Mouse (Mus musculus): ENCODE measurements at regions not wholly inside any gene's neighbourhood (a gene's known extent, or its start where the extent isn't known, plus 50 kb on each side); places are given as distances from the start of the nearest gene placed in this dataset.
A peak's percentile ranks its signal among the peaks of the same experiment; 100 is the strongest.

DNA sequence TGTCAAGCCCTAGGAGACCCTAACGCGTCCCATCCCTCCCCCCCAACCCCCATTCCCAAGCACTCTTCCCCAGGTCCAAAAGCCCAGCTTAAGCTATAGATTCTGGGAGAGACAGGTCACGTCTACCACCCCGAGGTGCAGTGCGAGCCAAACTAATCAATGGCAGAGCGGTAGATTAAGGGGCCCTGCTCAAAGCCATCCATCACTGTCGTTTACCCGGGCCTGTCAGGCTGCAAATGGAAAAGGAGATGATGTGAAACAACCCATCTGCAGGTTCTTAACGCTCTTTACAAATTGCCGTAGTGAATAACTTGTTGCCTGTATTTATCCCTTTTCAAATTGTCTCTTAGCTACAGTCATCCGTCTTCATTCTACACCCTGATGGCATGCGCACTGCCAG, 126.2 kb upstream of the Nectin1 start:
- peak; percentile 8 for DNase-seq (ENCODE audit: low read depth, low spot score)

DNA sequence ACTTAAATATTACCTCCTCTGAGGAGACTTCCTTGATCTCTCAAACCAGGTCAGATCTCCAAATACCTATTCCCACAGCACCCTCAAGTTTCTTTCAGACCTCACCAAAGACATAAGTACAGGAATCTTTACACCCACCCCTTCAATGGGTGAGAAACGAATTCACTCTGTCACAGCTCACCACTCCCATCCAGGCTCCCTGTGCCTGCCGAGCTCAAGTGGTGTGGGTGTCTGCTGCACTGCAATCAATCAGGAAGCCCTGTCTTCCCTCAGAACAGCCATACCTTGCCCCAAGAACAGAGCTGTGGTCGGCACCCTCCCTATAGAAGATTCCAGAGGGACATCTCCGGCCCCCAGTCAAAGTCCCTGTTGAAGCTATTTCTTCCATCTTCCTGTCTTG, 116.2 kb upstream of the Nectin1 start:
- DNase-seq (ENCODE audit: low read depth, low spot score), result no peak

DNA sequence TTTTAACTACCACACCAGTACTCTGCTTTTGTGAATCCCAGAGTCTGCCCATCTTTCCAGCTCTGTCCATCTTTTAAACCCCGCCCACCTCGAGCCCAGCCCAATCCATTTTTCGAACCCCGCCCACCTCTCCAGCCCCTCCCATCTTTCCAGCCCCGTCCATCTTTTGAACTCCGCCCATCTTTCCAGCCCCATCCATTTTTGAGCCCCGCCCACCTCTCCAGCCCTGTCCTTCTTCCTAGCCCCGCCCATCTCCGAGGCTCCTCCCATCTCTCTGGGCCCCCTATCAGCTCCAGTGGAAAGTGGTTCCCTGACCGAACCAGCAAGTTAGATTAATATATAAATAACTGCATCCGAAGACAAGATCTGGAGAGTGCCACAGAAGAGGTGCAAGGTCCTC, 115.0 kb upstream of the Nectin1 start:
- DNase-seq (ENCODE audit: low read depth, low spot score), result no peak

DNA sequence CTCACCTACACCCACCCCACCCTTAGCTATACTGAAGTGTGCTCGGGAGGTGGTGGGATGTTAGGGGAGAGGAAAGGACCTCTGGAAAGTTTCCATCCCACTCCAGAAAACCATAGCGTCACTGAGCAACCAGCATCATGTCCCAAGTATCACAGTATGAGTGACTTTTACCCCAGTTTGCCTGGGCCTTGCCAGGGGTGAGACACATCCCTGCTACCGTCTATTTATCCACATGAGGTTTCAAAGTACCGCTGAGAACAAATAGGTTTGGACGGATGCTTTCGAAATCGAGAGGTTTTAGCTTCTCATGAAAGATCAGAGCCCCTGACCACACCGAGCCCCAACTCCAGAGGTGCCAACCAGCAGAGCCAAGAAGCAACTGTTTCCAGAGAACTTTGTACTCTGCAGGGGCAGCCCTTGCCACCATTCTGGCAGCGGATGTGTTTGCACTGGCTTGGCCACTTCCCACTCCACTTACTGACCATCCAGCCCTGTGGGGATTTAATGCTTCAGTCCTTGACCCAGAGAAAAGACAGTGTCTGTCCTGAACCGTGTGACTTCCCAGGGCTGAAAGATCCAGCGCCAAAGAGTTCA, 107.3 kb upstream of the Nectin1 start:
- no peak for DNase-seq (ENCODE audit: low read depth, low spot score)

DNA sequence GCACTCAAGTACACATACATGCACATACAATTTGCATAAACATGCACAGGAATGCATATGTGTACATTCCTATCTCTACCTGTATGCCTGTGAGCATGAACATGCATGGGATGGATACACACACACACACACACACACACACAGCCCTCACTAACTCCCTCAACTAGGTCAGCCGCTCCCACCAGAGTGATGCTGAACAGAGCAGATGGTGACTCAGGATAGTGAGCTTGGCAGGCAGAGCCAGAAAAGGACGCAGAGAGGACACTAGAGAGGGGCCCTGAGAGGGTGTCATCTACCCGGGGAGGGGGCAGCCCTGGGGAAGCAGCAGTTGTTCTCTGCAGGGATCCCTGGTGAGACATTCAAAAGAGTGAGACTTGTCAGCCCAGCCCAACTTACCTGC, 85.6 kb upstream of the Nectin1 start:
- no peak for DNase-seq (ENCODE audit: low read depth, low spot score)

DNA sequence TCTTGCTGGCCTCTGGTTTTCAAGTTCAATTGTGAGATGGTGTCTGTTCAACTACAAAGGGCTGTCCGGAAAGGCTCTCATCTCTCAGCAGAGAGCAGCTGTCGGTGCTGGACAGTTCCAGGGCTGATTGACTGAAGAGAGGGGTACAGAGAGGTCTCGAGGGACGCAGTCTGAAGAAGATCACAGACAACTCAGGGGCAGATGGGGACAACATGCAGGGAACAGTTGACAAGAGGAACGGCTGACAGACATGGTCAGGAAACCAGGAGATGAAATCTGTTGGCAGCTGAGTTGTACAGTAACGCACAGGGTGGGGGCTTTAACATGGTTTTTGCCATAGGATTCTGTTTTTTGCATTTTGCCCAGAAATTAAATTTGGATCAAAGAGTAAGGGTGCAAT, 84.5 kb upstream of the Nectin1 start:
- DNase-seq (ENCODE audit: low read depth, low spot score), result no peak

DNA sequence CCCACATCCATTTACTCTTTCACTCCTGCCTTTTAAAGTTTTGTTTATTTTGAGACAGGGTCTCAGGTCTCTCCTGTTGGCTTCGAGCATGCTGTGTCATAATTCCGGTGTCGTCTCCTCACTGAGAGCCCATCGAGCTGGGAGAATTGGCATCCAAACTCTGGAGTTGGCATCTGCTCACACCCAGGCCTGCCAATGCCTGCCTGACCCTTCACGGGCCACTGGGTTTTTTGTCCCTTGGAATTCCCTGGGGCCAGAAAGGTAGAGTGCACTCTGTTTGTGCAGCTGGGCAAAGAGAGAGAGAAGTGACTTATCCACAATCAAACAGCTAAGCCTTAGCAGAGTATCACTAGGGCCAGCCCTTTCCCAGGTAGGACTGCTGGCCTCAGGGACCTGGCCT, 83.6 kb upstream of the Nectin1 start:
- no peak for DNase-seq (ENCODE audit: low read depth, low spot score)

DNA sequence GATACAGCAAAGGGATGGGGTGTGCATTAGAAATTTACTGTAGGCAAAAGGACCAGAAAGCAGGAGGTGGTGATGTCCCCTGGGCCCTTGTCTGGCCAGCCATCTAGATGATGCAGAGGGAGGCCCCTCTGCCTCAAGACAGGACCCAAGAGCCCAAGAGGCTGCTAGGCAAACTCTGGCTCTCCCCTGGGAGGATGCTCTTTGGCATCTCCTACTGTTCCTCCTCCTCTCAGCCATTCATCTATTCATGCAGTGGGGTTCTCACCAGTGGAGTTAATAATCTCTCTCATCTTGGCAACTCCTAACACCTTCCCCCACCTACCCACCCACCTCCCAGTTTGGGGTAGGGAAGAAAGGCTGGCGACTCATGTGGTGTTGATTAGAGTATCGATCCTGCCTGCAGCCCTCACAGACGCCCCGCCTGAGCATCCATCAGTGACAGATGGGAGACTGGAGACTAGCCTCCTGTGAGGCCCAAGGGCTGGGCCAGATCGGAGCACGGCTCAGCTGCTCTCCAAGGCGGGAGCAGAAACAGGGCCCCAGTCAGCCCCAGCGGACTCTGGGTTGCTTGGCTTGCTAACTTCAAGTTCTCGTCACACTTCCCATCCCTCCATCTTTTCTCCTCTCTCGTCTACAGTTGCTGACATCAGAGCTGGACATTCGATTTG, 82.8 kb upstream of the Nectin1 start:
- no peak for DNase-seq (ENCODE audit: low read depth, low spot score)

DNA sequence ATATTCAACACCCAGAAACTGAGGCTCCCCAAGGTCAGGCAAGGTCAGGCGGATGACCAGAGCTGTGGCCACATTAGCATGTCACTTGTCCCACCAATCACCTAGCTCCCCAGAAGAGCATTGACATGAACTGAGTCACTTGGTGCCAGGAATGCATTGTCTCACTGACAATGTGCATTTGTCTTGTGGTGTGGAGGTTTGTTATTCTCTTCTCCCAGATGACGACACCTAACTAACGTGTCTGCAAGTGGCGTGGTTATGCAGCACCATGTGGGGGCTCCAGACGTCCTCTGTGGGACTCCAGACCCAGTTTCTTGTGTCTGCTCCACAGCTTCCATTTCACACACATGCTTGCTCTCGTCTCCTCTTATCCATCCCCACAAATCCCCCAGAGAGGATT, 82.1 kb upstream of the Nectin1 start:
- DNase-seq (ENCODE audit: low read depth, low spot score), result no peak

DNA sequence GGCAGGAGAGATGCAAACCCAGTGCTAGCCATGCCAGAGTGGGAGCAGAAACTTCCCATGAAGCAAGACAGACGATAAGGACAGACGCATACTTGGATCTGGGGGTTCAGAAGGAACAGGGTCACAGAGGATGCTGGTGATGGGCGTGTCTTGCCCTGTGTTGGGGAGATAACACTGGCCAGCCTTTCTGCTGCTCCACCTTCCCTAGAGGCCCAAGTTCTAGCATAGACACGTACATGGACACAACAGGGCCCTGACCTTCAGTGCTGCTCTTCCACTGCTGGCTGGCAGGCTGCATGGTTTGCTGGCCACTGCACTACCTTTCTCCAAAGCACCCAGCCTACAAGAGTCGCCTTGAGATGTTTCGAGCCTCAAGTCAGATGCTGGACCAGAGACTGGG, 76.4 kb upstream of the Nectin1 start:
- no peak for DNase-seq (ENCODE audit: low read depth, low spot score)

DNA sequence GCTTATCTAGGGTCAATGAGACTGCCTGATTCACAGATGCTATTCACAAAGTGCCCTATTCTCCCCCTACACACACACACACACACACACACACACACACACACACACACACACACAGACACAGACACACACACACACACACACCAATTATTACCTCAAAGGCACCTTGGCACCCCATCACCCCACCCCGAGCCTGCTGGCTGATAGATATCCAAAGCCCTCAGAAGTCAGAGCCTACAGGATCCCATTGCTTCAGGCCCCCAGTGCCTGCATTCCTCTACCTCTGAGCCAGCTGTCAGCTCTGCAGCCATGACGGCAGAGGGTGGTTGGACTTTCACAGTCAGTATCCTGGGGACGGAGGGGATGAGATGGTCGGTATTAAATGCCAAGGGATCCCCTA, 75.8 kb upstream of the Nectin1 start:
- no peak for DNase-seq (ENCODE audit: low read depth, low spot score)

DNA sequence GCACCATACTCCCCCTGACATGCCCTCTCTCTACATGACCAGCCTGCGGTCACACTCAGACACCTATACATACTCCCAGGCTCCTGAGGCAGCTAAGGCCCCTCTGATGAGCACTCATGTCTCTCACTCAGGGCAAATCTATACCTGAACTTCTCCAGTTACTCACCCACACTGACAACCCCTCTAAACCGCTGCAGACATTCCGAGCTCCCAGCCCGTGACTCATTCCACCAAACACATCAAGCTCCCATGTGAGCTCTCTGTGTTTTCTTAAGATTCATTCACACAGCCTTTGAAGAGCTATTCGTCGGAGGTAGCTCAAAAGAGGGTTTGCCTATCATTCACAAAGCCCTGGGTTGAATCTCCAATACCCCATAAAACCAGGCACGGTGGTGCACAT, 75.1 kb upstream of the Nectin1 start:
- no peak for DNase-seq (ENCODE audit: low read depth, low spot score)

DNA sequence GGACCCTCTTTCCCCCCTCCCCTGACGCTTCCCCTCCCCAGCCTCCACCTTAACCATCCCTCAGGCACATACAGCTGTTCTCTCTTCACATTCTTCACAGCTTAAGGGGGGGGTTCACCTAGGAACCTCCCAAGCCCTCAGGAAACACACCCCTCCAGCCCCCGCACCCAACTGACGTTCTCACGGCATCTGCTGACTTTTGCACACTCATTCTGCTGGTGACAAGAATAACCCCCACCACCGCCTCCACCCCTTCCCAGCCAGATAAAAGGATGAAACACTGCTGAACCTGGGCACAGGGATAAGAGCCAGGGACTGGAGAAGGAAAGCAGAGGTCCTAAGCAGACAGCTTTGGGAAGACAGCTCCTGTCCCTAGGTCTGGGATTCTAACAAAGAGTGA, 73.2 kb upstream of the Nectin1 start:
- no peak for DNase-seq (ENCODE audit: low read depth, low spot score)

DNA sequence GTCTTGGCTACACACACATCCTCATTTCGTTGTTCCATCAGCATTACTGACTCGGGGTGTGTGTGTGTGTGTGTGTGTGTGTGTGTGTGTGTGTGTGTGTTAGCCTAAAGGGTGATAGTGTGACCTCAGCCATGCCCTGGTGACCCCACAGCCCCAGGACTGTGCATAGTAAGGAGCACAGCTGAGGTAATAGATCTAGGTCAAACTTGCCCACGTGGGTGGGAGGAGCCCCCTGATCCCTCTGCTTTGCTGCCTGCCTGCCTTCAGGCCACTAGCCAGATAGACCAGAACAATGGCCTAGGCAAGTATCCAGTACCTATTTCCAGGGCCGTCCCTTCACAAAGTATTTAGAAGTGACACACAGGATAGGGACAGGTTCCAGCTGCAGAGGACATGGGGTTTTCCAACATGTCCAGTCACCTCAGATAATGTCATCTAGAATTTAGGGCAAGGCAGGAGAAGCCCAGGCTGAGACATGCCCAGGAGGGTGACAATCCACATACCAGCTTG, 70.6 kb upstream of the Nectin1 start:
- no peak for DNase-seq (ENCODE audit: low read depth, low spot score)

DNA sequence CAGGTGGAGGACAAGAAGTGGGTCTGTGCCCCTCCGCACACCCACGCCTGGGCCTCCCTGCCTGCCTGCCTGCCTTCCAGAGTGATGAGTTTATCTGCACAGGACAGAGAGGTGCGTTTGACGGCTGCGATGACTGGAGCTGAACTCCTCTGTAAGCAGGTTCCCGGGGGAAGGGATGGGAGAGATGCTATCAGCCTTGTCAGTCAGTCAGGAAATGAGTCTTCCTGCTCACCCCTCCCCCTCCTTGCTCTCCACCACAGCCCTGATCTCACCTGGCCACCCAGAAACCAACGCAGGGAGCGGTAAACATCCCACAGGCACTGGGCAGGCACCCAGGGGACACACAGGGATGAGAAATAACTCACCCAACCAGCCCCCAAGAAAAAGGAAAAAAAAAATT, 69.5 kb upstream of the Nectin1 start:
- no peak for DNase-seq (ENCODE audit: low read depth, low spot score)

DNA sequence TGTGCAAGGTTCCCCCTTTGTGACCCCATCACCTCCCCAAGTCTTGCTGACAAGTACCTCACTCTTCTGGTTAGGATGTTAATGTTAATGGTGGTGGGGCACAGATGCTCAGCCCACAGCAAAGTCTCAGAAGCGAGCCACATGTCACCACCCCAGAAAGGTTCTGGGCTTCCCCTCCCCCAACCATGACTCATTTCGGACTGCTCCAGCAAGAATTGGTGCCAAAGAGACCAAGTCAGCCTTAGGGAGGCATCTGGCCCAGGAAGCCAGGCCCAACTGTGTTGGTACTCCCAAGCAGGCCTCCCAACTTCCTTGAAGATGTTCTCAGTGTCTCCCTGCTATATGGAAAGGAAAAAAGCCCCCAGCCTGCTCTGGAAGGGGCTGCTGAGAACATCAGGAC, 67.8 kb upstream of the Nectin1 start:
- DNase-seq (ENCODE audit: low read depth, low spot score), result no peak

DNA sequence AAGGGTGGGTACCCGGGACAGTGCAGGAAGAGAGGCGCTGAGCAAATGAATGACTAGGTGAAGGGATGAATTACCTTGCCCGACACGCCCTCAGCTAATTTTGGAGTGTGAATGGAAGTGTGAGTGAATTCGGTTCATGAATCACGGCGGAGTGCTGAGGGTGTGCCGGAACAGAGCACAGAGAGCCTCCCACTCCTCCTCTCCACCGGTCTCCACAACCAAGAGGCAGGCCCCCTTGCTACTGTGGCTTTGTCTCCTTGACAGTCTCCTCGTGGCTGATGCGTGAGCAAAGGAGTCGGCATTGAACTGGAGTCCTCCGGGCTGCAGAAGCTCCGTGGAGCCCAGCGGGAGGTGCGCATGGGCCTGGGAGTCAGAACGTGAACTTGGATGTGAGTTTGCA, 64.5 kb upstream of the Nectin1 start:
- DNase-seq (ENCODE audit: low read depth, low spot score), result no peak

DNA sequence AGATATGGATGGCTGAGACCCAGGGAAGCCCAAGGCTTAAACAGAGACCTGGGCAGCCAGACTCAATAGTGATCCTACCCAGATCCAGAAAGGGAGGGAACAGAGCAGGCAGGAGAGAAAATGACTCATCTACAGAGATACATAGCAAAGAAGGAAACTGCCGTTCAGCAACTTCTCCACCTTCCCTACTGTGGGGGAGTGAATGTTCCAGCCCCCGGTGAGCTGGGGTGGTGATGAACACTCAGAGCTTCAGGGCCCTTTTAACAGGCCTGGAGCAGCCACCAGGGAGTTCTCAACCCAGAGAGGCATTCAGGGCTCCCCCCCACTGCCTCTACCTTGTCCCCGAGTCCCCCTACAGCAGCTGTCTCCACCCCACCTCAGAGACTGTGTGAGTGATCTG, 62.5 kb upstream of the Nectin1 start:
- DNase-seq (ENCODE audit: low read depth, low spot score), result no peak

DNA sequence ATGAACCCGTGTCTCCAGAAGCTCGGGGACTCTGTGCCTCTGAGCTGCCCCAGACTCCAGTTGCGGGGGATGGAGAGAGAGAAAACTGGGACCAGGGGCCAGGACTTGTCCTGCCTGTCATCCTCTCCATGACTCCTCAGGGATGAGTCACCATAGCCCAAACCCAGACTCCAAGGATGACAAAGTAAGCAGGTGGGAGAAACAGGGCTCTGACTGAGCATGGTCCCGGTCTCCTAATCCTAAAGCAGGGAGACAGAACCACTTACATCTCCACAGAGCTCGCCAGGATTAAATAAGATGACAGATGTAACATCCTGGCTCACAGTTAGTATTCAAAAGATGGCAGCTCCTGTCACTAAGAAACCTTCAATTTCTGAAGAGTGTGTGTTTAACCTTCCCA, 61.7 kb upstream of the Nectin1 start:
- no peak for DNase-seq (ENCODE audit: low read depth, low spot score)

DNA sequence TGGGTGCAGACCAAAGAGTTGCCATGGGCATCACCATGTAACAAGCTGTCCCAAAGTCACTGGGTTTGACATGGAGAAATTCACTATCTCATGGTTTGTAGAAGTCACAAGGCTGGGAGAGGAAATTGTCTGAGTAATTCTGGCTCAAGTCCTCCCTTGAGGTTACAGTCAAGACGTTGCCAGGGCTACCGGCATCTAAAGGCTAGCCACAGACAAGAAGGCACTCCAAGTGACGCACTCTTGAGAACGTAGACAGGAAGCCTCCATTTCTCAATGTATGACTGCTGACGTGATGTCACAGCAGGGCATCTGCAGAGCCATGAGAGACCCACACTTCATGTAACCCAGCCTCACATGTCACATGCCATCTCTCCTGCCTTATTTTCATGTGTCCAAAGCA, 59.2 kb upstream of the Nectin1 start:
- no peak for DNase-seq (ENCODE audit: low read depth, low spot score)

DNA sequence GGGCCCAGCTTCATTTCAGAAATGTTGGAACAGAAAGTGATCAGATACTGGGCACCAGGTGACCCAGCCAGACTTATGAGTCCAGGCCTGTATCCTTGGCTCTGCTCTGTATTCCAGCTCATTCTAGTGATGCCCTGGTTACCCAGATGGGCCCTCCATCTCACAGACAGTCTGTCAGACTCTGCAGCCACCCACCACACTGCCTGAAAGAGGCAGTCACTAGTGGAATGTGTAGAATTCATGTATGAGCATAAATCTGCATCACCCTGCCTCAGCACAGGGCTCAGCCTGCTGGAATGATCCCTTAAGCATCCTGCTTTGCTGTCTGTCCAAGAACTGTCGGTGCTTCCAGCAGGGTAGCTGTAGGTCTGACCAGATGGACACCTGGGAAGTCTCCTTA, 51.8 kb upstream of the Nectin1 start:
- no peak for DNase-seq (ENCODE audit: low read depth, low spot score)

DNA sequence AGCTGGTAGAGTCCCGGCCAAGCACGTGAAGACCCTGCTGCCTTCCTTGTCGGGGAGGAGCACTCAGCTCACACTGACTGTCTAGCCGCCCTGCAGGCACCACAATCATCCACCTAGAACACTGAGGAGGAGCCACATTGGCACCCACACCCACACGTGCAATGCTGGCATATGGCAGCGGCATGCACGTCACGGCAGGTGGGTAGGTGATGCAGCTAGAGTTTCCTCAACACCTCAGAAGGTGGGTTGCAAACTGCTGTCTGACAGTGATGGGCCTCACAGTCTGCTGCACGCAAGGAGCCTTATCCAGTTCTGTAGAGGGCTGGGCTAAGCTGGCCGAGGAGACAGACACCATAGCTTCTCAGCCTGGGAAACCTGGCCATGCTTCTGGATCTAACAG, 51.2 kb upstream of the Nectin1 start:
- DNase-seq (ENCODE audit: low read depth, low spot score), result no peak

Measured in embryo, embryonic 11.5 days (tissue).